Mouse (Mus musculus): ENCODE results near the gene Pdlim7.

DNA sequence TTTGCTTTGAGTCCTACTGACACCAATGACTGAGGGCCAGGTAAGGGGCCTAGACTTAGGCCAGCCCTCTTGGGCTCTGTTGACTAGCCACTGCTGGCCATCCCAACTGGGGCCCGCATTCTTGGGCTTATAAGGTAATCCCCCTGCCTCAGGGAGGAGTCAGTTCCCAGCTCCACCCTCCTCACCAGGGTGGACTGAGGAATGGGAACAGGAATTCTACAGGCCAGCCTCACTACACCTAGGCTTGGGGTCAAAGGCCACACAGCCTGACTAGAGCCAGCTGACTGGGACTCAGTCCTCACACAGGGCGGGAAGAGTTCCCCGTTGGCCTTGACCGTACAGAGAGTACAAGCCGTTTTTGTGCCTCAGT is 2.0 kb downstream of the Pdlim7 start:
- TF ChIP-seq CTCF (IDR thresholded peaks at IDR 0.05; ENCODE audit: low read depth, low read length) (no peak), GATA1 (IDR thresholded peaks at IDR 0.05; ENCODE audit: borderline replicate concordance, low read length) (no peak)
